Mouse (Mus musculus) hindbrain, embryonic 13.5 days (tissue): ENCODE measurements around the gene Tmem131. TPM values are rescaled to one million over a fixed set of nuclear protein-coding genes. Genes with fewer than 3 reads are reported as not detected.

Experiments
- ATAC-seq: fragments of 200-750 bp; cut with Nextera tagmentation; 2 replicates; pipeline ENCODE4 v1.8.0; 2017; ENCODE audit warnings: moderate TSS enrichment; ENCODE audit not compliant: low FRiP score
- H3K27ac ChIP-seq: fragments of 300-500 bp; sonication (generic); 2 replicates; pipeline ENCODE4 v1.5.1; 2015; ENCODE audit warnings: inconsistent platforms, mild to moderate bottlenecking, moderate library complexity
- H3K27me3 ChIP-seq: fragments of 300-500 bp; sonication (generic); 2 replicates; pipeline ENCODE4 v1.6.1; 2015; ENCODE audit warnings: mild to moderate bottlenecking, inconsistent platforms
- H3K36me3 ChIP-seq: fragments of 300-500 bp; sonication (generic); 2 replicates; pipeline ENCODE4 v1.6.1; 2015; ENCODE audit warnings: mild to moderate bottlenecking, inconsistent platforms
- H3K4me1 ChIP-seq: fragments of 300-500 bp; sonication (generic); replicated peaks from 2 replicates; pipeline ENCODE4 v1.6.1; 2015; ENCODE audit warnings: inconsistent platforms
- H3K4me2 ChIP-seq: fragments of 300-500 bp; sonication (generic); 2 replicates; pipeline ENCODE4 v1.6.1; 2015; ENCODE audit warnings: inconsistent platforms, mild to moderate bottlenecking, moderate library complexity
- H3K4me3 ChIP-seq: fragments of 300-500 bp; sonication (generic); 2 replicates; pipeline ENCODE4 v1.5.1; 2015; ENCODE audit warnings: mild to moderate bottlenecking, inconsistent platforms
- H3K9ac ChIP-seq: fragments of 300-500 bp; sonication (generic); 2 replicates; pipeline ENCODE4 v1.6.1; 2015; ENCODE audit warnings: mild to moderate bottlenecking, inconsistent platforms
- H3K9me3 ChIP-seq: fragments of 300-500 bp; sonication (generic); 2 replicates; pipeline ENCODE4 v1.6.1; 2016; ENCODE audit warnings: inconsistent platforms
- WGBS: fragments of 180-500 bp; shearing (Covaris S2); methylation state at CpG from one replicate; pipeline ENCODE4 v1.1.7; 2015; 5-methylcytosine and 5-hydroxymethylcytosine counted together
- polyA plus RNA-seq: library from polyadenylated mRNA; unstranded; fragments of >200 nt; fragmentation: Nextera tagmentation; extraction: Ambion mirVana; gene quantifications from 2 replicates; pipeline ENCODE4 v1.2.1, GENCODE M21; 2015

Tmem131 gene
- polyA plus RNA-seq, 1 experiment from 2014 or later, result 11.6 TPM

GRCm38 (mm10) chr1:36780793-36781192 lies 162.7 kb downstream of the Tmem131 start:
- H3K4me3 ChIP-seq, result no peak overlapping the region
- no peaks in the 10 kb centered on the region for H3K36me3 ChIP-seq
- no peak for ATAC-seq

GRCm38 (mm10) chr1:36772198-36772934 lies 171.1 kb downstream of the Tmem131 start:
- Histone ChIP-seq H3K9ac (no peak overlapping the region), H3K27me3 (peaks cover 19% of the 10 kb centered on the region), H3K27ac (no peak overlapping the region), H3K4me1 (no peaks in the 10 kb centered on the region), H3K4me2 (no peak overlapping the region), H3K4me3 (no peak overlapping the region), H3K36me3 (no peaks in the 10 kb centered on the region), H3K9me3 (0 out of 2 replicates have a peak, but pooled peaks cover 6% of the 10 kb centered on the region)
- ATAC-seq, result no peak
- WGBS, result 88% methylated on average over 9 of the region's 9 CpGs

More at GRCm38 (mm10) chr1:36780793-36781192, 162.7 kb downstream of the Tmem131 start:
- H3K27me3 ChIP-seq, result 0 out of 2 replicates have a peak, but pooled peaks cover 6% of the 10 kb centered on the region
- peaks cover 4% of the 10 kb centered on the region; the same call in 1 of the 2 replicates for H3K4me1 ChIP-seq
- 93% methylated on average over 13 of the region's 13 CpGs for WGBS
- H3K27ac ChIP-seq, result no peak overlapping the region
- H3K9ac ChIP-seq, result no peak overlapping the region
- no peak overlapping the region for H3K4me2 ChIP-seq
- H3K9me3 ChIP-seq, result no peaks in the 10 kb centered on the region

GRCm38 (mm10) chr1:36770998-36771397 lies 172.5 kb downstream of the Tmem131 start:
- 20% methylated on average over 27 of the region's 27 CpGs for WGBS

GRCm38 (mm10) chr1:36769951-36770350 lies 173.5 kb downstream of the Tmem131 start:
- no peak for ATAC-seq
- Histone ChIP-seq H3K9ac (no peak overlapping the region), H3K4me3 (no peak overlapping the region), H3K36me3 (no peaks in the 10 kb centered on the region), H3K4me2 (no peak overlapping the region), H3K4me1 (no peaks in the 10 kb centered on the region), H3K27ac (no peak overlapping the region), H3K9me3 (no peaks in the 10 kb centered on the region), H3K27me3 (peaks cover 19% of the 10 kb centered on the region)
- 92% methylated on average over 1 of the region's 1 CpGs for WGBS

More at GRCm38 (mm10) chr1:36770998-36771397, 172.5 kb downstream of the Tmem131 start:
- Histone ChIP-seq H3K9ac (no peak overlapping the region), H3K36me3 (no peaks in the 10 kb centered on the region), H3K4me2 (peak overlapping the region; percentile 44), H3K27me3 (peaks cover 19% of the 10 kb centered on the region), H3K9me3 (0 out of 2 replicates have a peak, but pooled peaks cover 6% of the 10 kb centered on the region), H3K27ac (no peak overlapping the region), H3K4me1 (no peaks in the 10 kb centered on the region), H3K4me3 (peak overlapping the region; percentile 25; the same call in 1 of the 2 replicates)
- ATAC-seq, result no peak

GRCm38 (mm10) chr1:36768786-36769185 lies 174.7 kb downstream of the Tmem131 start:
- Histone ChIP-seq H3K36me3 (no peaks in the 10 kb centered on the region), H3K27me3 (peaks cover 19% of the 10 kb centered on the region), H3K9me3 (no peaks in the 10 kb centered on the region), H3K4me2 (no peak overlapping the region), H3K9ac (no peak overlapping the region), H3K27ac (no peak overlapping the region), H3K4me1 (no peaks in the 10 kb centered on the region), H3K4me3 (no peak overlapping the region)
- WGBS, result 81% methylated on average over 5 of the region's 5 CpGs
- no peak for ATAC-seq

GRCm38 (mm10) chr1:36767321-36767720 lies 176.1 kb downstream of the Tmem131 start:
- H3K4me2 ChIP-seq, result no peak overlapping the region
- no peak overlapping the region for H3K4me3 ChIP-seq
- no peaks in the 10 kb centered on the region for H3K36me3 ChIP-seq
- H3K27me3 ChIP-seq, result peaks cover 19% of the 10 kb centered on the region
- WGBS, result 52% methylated on average over 10 of the region's 10 CpGs
- H3K4me1 ChIP-seq, result no peaks in the 10 kb centered on the region
- no peak overlapping the region for H3K27ac ChIP-seq
- H3K9ac ChIP-seq, result no peak overlapping the region
- H3K9me3 ChIP-seq, result no peaks in the 10 kb centered on the region
- no peak for ATAC-seq

- H3K36me3 ChIP-seq, result no peaks in the 10 kb centered on the region
- no peak overlapping the region for H3K27ac ChIP-seq
- no peak for ATAC-seq
- H3K27me3 ChIP-seq, result peaks cover 13% of the 10 kb centered on the region
- H3K4me2 ChIP-seq, result no peak overlapping the region
- WGBS, result 69% methylated on average over 4 of the region's 4 CpGs
- H3K4me1 ChIP-seq, result no peaks in the 10 kb centered on the region
- H3K4me3 ChIP-seq, result no peak overlapping the region
- H3K9me3 ChIP-seq, result no peaks in the 10 kb centered on the region
- H3K9ac ChIP-seq, result no peak overlapping the region
Measured at GRCm38 (mm10) chr1:36766431-36767205, 176.8 kb downstream of the Tmem131 start.

GRCm38 (mm10) chr1:36761568-36761967 lies 181.9 kb downstream of the Tmem131 start, which contains the start of gene Zap70:
Gene Zap70 (plus strand): TSS chr1:36761798.
- Histone ChIP-seq H3K4me1 (no peaks in the 10 kb centered on the region), H3K4me2 (no peak within 1 kb of the TSS), H3K27me3 (no peaks in the 10 kb centered on the region), H3K27ac (no peak within 1 kb of the TSS), H3K36me3 (no peaks in the 10 kb centered on the region), H3K4me3 (no peak within 1 kb of the TSS), H3K9me3 (no peaks in the 10 kb centered on the region), H3K9ac (no peak within 1 kb of the TSS)
- 88% methylated on average over 11 of the region's 11 CpGs for WGBS
- no peak for ATAC-seq

GRCm38 (mm10) chr1:36761061-36761460 lies 182.4 kb downstream of the Tmem131 start:
- Histone ChIP-seq H3K9me3 (no peaks in the 10 kb centered on the region), H3K4me2 (no peak overlapping the region), H3K27ac (no peak overlapping the region), H3K36me3 (no peaks in the 10 kb centered on the region), H3K4me3 (no peak overlapping the region), H3K9ac (no peak overlapping the region), H3K27me3 (no peaks in the 10 kb centered on the region), H3K4me1 (no peaks in the 10 kb centered on the region)
- 89% methylated on average over 8 of the region's 8 CpGs for WGBS
- no peak for ATAC-seq

- WGBS, result 84% methylated on average over 9 of the region's 9 CpGs
- no peak overlapping the region for H3K4me3 ChIP-seq
- no peaks in the 10 kb centered on the region for H3K4me1 ChIP-seq
- no peaks in the 10 kb centered on the region for H3K27me3 ChIP-seq
- H3K4me2 ChIP-seq, result no peak overlapping the region
- H3K9ac ChIP-seq, result no peak overlapping the region
- ATAC-seq, result no peak
- H3K27ac ChIP-seq, result no peak overlapping the region
- no peaks in the 10 kb centered on the region for H3K36me3 ChIP-seq
- H3K9me3 ChIP-seq, result no peaks in the 10 kb centered on the region
Measured at GRCm38 (mm10) chr1:36760401-36760800, 183.1 kb downstream of the Tmem131 start.

- no peaks in the 10 kb centered on the region for H3K27me3 ChIP-seq
- H3K4me3 ChIP-seq, result no peak overlapping the region
- H3K9ac ChIP-seq, result no peak overlapping the region
- H3K9me3 ChIP-seq, result no peaks in the 10 kb centered on the region
- H3K27ac ChIP-seq, result no peak overlapping the region
- 88% methylated on average over 18 of the region's 18 CpGs for WGBS
- no peak for ATAC-seq
- H3K4me2 ChIP-seq, result no peak overlapping the region
- H3K36me3 ChIP-seq, result no peaks in the 10 kb centered on the region
- H3K4me1 ChIP-seq, result no peaks in the 10 kb centered on the region
Measured at GRCm38 (mm10) chr1:36759076-36759475, 184.4 kb downstream of the Tmem131 start.

- WGBS, result 93% methylated on average over 9 of the region's 9 CpGs
- H3K27ac ChIP-seq, result no peak overlapping the region
- ATAC-seq, result no peak
- H3K36me3 ChIP-seq, result no peaks in the 10 kb centered on the region
- no peaks in the 10 kb centered on the region for H3K27me3 ChIP-seq
- no peak overlapping the region for H3K4me3 ChIP-seq
- no peak overlapping the region for H3K9ac ChIP-seq
- no peaks in the 10 kb centered on the region for H3K4me1 ChIP-seq
- H3K9me3 ChIP-seq, result no peaks in the 10 kb centered on the region
- H3K4me2 ChIP-seq, result no peak overlapping the region
Measured at GRCm38 (mm10) chr1:36758553-36758952, 184.9 kb downstream of the Tmem131 start.
